Mouse (Mus musculus): ENCODE data around the gene Maea. TPM values are rescaled to one million over a fixed set of nuclear protein-coding genes. Genes with fewer than 3 reads are reported as not detected.

The Maea gene
- polyA plus RNA-seq (2017; shearing (Covaris generic)), result 115 TPM

GRCm38 (mm10) chr5:33335273-33335976 is at the start of gene Maea:
Gene Maea (plus strand): TSS chr5:33335509.

GRCm38 (mm10) chr5:33378302-33378854 is 43.1 kb downstream of the Maea start, which contains the start of gene Uvssa:
Gene Uvssa (plus strand): TSS chr5:33378549.

Other genes with a start within 250 kb of the Maea start
- not detected for gene Slc5a1, start 231.3 kb upstream of the Maea start, polyA plus RNA-seq (2017; shearing (Covaris generic))
- not detected for gene Spon2, start 117.1 kb upstream of the Maea start, polyA plus RNA-seq (2017; shearing (Covaris generic))
- 14.3 TPM for gene Ctbp1, start 60.5 kb upstream of the Maea start, polyA plus RNA-seq (2017; shearing (Covaris generic))
- 16.0 TPM for gene Uvssa, start 43.0 kb downstream of the Maea start, polyA plus RNA-seq (2017; shearing (Covaris generic))
- not detected for gene Nkx1-1, start 98.5 kb downstream of the Maea start, polyA plus RNA-seq (2017; shearing (Covaris generic))